Mouse (Mus musculus): Measurements from ENCODE around the gene Rora. TPM values are rescaled to one million over a fixed set of nuclear protein-coding genes. Genes with fewer than 3 reads are reported as not detected.

Gene Rora
- polyA plus RNA-seq, 1 experiment = 0.06 TPM

GRCm38 (mm10) chr9:69306734-69307528 lies 653.3 kb downstream of the Rora start:
- Histone ChIP-seq H3K79me3 (ENCODE audit: low read depth) (no peaks in the 10 kb centered on the region), H3K27me3 (ENCODE audit: control insufficient read depth, insufficient read depth, insufficient read length) (no peaks in the 10 kb centered on the region), H3K4me3 (ENCODE audit: insufficient read depth, poor library complexity, severe bottlenecking) (no peak overlapping the region), H3ac (ENCODE audit: control insufficient read depth, insufficient read length, low read depth) (no peak overlapping the region), H3K79me2 (ENCODE audit: control insufficient read depth, insufficient read depth) (no peaks in the 10 kb centered on the region), H3K36me3 (ENCODE audit: control insufficient read depth, insufficient read depth) (no peaks in the 10 kb centered on the region)
- TF ChIP-seq CEBPB (IDR thresholded peaks at IDR 0.05; ENCODE audit: low read depth) = no peak
- no peak for TF ChIP-seq MYOD1 (IDR thresholded peaks at IDR 0.05; ENCODE audit: control insufficient read depth, insufficient read length, low read depth)
- no peak for TF ChIP-seq MYOG (IDR thresholded peaks at IDR 0.05; ENCODE audit: control insufficient read depth, extremely low read depth, insufficient read length)
- no peak for TF ChIP-seq USF1 (IDR thresholded peaks at IDR 0.05; ENCODE audit: low read depth)
- TF ChIP-seq MAX (IDR thresholded peaks at IDR 0.05) = no peak
- no peak for TF ChIP-seq FOSL1 (IDR thresholded peaks at IDR 0.05; ENCODE audit: insufficient read depth, low read length, poor library complexity, severe bottlenecking)
- no peak for TF ChIP-seq CTCF (IDR thresholded peaks at IDR 0.05; ENCODE audit: control insufficient read depth, insufficient read depth, insufficient read length)

- no peaks in the 10 kb centered on the region for H3K79me3 ChIP-seq (ENCODE audit: low read depth)
Measured at GRCm38 (mm10) chr9:69307974-69308373, 654.4 kb downstream of the Rora start.

GRCm38 (mm10) chr9:69310524-69310923 lies 656.9 kb downstream of the Rora start:
- no peaks in the 10 kb centered on the region for H3K27me3 ChIP-seq (ENCODE audit: control insufficient read depth, insufficient read depth, insufficient read length)
- no peaks in the 10 kb centered on the region for H3K79me2 ChIP-seq (ENCODE audit: control insufficient read depth, insufficient read depth)
- no peaks in the 10 kb centered on the region for H3K36me3 ChIP-seq (ENCODE audit: control insufficient read depth, insufficient read depth)
- H3K79me3 ChIP-seq (ENCODE audit: low read depth) = no peaks in the 10 kb centered on the region
- TF ChIP-seq MAX (IDR thresholded peaks at IDR 0.05) = no peak
- no peak for TF ChIP-seq MYOG (IDR thresholded peaks at IDR 0.05; ENCODE audit: control insufficient read depth, extremely low read depth, insufficient read length)
- no peak for TF ChIP-seq MYOD1 (IDR thresholded peaks at IDR 0.05; ENCODE audit: control insufficient read depth, insufficient read length, low read depth)
- no peak for TF ChIP-seq CEBPB (IDR thresholded peaks at IDR 0.05; ENCODE audit: low read depth)
- TF ChIP-seq FOSL1 (IDR thresholded peaks at IDR 0.05; ENCODE audit: insufficient read depth, low read length, poor library complexity, severe bottlenecking) = no peak
- no peak for TF ChIP-seq CTCF (IDR thresholded peaks at IDR 0.05; ENCODE audit: control insufficient read depth, insufficient read depth, insufficient read length)
- TF ChIP-seq USF1 (IDR thresholded peaks at IDR 0.05; ENCODE audit: low read depth) = no peak
- H3ac ChIP-seq (ENCODE audit: control insufficient read depth, insufficient read length, low read depth) = no peak overlapping the region
- H3K4me3 ChIP-seq (ENCODE audit: insufficient read depth, poor library complexity, severe bottlenecking) = no peak overlapping the region

More at GRCm38 (mm10) chr9:69307974-69308373, 654.4 kb downstream of the Rora start:
- H3K36me3 ChIP-seq (ENCODE audit: control insufficient read depth, insufficient read depth) = no peaks in the 10 kb centered on the region
- TF ChIP-seq MYOG (IDR thresholded peaks at IDR 0.05; ENCODE audit: control insufficient read depth, extremely low read depth, insufficient read length) = no peak
- TF ChIP-seq MYOD1 (IDR thresholded peaks at IDR 0.05; ENCODE audit: control insufficient read depth, insufficient read length, low read depth) = no peak
- TF ChIP-seq MAX (IDR thresholded peaks at IDR 0.05) = no peak
- no peak for TF ChIP-seq CTCF (IDR thresholded peaks at IDR 0.05; ENCODE audit: control insufficient read depth, insufficient read depth, insufficient read length)
- no peak for TF ChIP-seq FOSL1 (IDR thresholded peaks at IDR 0.05; ENCODE audit: insufficient read depth, low read length, poor library complexity, severe bottlenecking)
- TF ChIP-seq USF1 (IDR thresholded peaks at IDR 0.05; ENCODE audit: low read depth) = no peak
- no peaks in the 10 kb centered on the region for H3K79me2 ChIP-seq (ENCODE audit: control insufficient read depth, insufficient read depth)
- no peak overlapping the region for H3K4me3 ChIP-seq (ENCODE audit: insufficient read depth, poor library complexity, severe bottlenecking)
- H3ac ChIP-seq (ENCODE audit: control insufficient read depth, insufficient read length, low read depth) = no peak overlapping the region
- no peaks in the 10 kb centered on the region for H3K27me3 ChIP-seq (ENCODE audit: control insufficient read depth, insufficient read depth, insufficient read length)

- H3K79me3 ChIP-seq (ENCODE audit: low read depth) = no peaks in the 10 kb centered on the region
- H3K79me2 ChIP-seq (ENCODE audit: control insufficient read depth, insufficient read depth) = no peaks in the 10 kb centered on the region
- TF ChIP-seq FOSL1 (IDR thresholded peaks at IDR 0.05; ENCODE audit: insufficient read depth, low read length, poor library complexity, severe bottlenecking) = no peak
- TF ChIP-seq MYOG (IDR thresholded peaks at IDR 0.05; ENCODE audit: control insufficient read depth, extremely low read depth, insufficient read length) = no peak
- TF ChIP-seq CEBPB (IDR thresholded peaks at IDR 0.05; ENCODE audit: low read depth) = no peak
- no peak for TF ChIP-seq USF1 (IDR thresholded peaks at IDR 0.05; ENCODE audit: low read depth)
- no peak for TF ChIP-seq MYOD1 (IDR thresholded peaks at IDR 0.05; ENCODE audit: control insufficient read depth, insufficient read length, low read depth)
- TF ChIP-seq MAX (IDR thresholded peaks at IDR 0.05) = no peak
- no peak for TF ChIP-seq CTCF (IDR thresholded peaks at IDR 0.05; ENCODE audit: control insufficient read depth, insufficient read depth, insufficient read length)
- no peak overlapping the region for H3ac ChIP-seq (ENCODE audit: control insufficient read depth, insufficient read length, low read depth)
- H3K27me3 ChIP-seq (ENCODE audit: control insufficient read depth, insufficient read depth, insufficient read length) = no peaks in the 10 kb centered on the region
- H3K4me3 ChIP-seq (ENCODE audit: insufficient read depth, poor library complexity, severe bottlenecking) = no peak overlapping the region
- no peaks in the 10 kb centered on the region for H3K36me3 ChIP-seq (ENCODE audit: control insufficient read depth, insufficient read depth)
Measured at GRCm38 (mm10) chr9:69313297-69313696, 659.7 kb downstream of the Rora start.

GRCm38 (mm10) chr9:69314451-69315210 lies 661.0 kb downstream of the Rora start:
- no peaks in the 10 kb centered on the region for H3K36me3 ChIP-seq (ENCODE audit: control insufficient read depth, insufficient read depth)
- H3K79me2 ChIP-seq (ENCODE audit: control insufficient read depth, insufficient read depth) = no peaks in the 10 kb centered on the region
- TF ChIP-seq CEBPB (IDR thresholded peaks at IDR 0.05; ENCODE audit: low read depth) (no peak), CTCF (IDR thresholded peaks at IDR 0.05; ENCODE audit: control insufficient read depth, insufficient read depth, insufficient read length) (no peak), FOSL1 (IDR thresholded peaks at IDR 0.05; ENCODE audit: insufficient read depth, low read length, poor library complexity, severe bottlenecking) (no peak), USF1 (IDR thresholded peaks at IDR 0.05; ENCODE audit: low read depth) (no peak), MYOD1 (IDR thresholded peaks at IDR 0.05; ENCODE audit: control insufficient read depth, insufficient read length, low read depth) (no peak), MAX (IDR thresholded peaks at IDR 0.05) (no peak), MYOG (IDR thresholded peaks at IDR 0.05; ENCODE audit: control insufficient read depth, extremely low read depth, insufficient read length) (no peak)
- no peak overlapping the region for H3ac ChIP-seq (ENCODE audit: control insufficient read depth, insufficient read length, low read depth)
- no peak overlapping the region for H3K4me3 ChIP-seq (ENCODE audit: insufficient read depth, poor library complexity, severe bottlenecking)
- H3K79me3 ChIP-seq (ENCODE audit: low read depth) = no peaks in the 10 kb centered on the region
- no peaks in the 10 kb centered on the region for H3K27me3 ChIP-seq (ENCODE audit: control insufficient read depth, insufficient read depth, insufficient read length)
